Mouse (Mus musculus): ENCODE measurements around the gene Sfpq. TPM values are rescaled to one million over a fixed set of nuclear protein-coding genes. Genes with fewer than 3 reads are reported as not detected.

Gene Sfpq
- total RNA-seq, 2 experiments from 2014 or later, result 265 to 324 TPM

- DNase-seq, result no peak
Measured at GRCm38 (mm10) chr4:127027228-127028190, 6.4 kb downstream of the Sfpq start.

- DNase-seq, result no peak
Measured at GRCm38 (mm10) chr4:127037158-127037557, 16.0 kb downstream of the Sfpq start.

- DNase-seq, result no peak
Measured at GRCm38 (mm10) chr4:127037908-127038827, 17.0 kb downstream of the Sfpq start.

- no peak for DNase-seq
Measured at GRCm38 (mm10) chr4:127038828-127039349, 17.8 kb downstream of the Sfpq start.

GRCm38 (mm10) chr4:127039871-127040483 is 18.9 kb downstream of the Sfpq start:
- DNase-seq, result no peak

- DNase-seq, result no peak
Measured at GRCm38 (mm10) chr4:127043540-127043939, 22.4 kb downstream of the Sfpq start.

GRCm38 (mm10) chr4:127051121-127051520 is 30.0 kb downstream of the Sfpq start:
- DNase-seq, result no peak

GRCm38 (mm10) chr4:127053071-127053470 is 31.9 kb downstream of the Sfpq start:
- DNase-seq, result no peak

GRCm38 (mm10) chr4:127054522-127055198 is 33.5 kb downstream of the Sfpq start:
- no peak for DNase-seq

GRCm38 (mm10) chr4:127060585-127061290 is 39.6 kb downstream of the Sfpq start, which contains the start of gene Zmym1:
TSS of gene Zmym1 (minus strand) at chr4:127061152.
- DNase-seq, result peak; percentile 86 to 88

- DNase-seq, result no peak
Measured at GRCm38 (mm10) chr4:127064051-127064450, 42.9 kb downstream of the Sfpq start.

GRCm38 (mm10) chr4:127074915-127075314 is 53.8 kb downstream of the Sfpq start:
- DNase-seq, result no peak

GRCm38 (mm10) chr4:127076875-127077548 is 55.9 kb downstream of the Sfpq start, which contains the start of gene Zmym6:
TSS of gene Zmym6 (plus strand) at chr4:127077383.
- peak; percentile 94 to 95 for DNase-seq

- no peak for DNase-seq
Measured at GRCm38 (mm10) chr4:127080806-127081205, 59.7 kb downstream of the Sfpq start.

GRCm38 (mm10) chr4:127083131-127083530 is 62.0 kb downstream of the Sfpq start:
- no peak for DNase-seq

- no peak for DNase-seq
Measured at GRCm38 (mm10) chr4:127085761-127086160, 64.6 kb downstream of the Sfpq start.
